Mouse (Mus musculus) monocyte, adult 2 months (primary cell): ENCODE data around the gene Irs2.

Experiments
- DNase-seq, 2 experiments: peaks; one replicate each; pipeline ENCODE4 v3.0.0; 2022; ENCODE audit warnings: low spot score in 2 of 2, low read depth in 1 of 2

The Irs2 gene

GRCm38 (mm10) chr8:10989946-10990345 lies 18.3 kb downstream of the Irs2 start:
- no peak for DNase-seq

GRCm38 (mm10) chr8:10986638-10987037 lies 21.6 kb downstream of the Irs2 start:
- DNase-seq: no peak

- DNase-seq: no peak
Measured at GRCm38 (mm10) chr8:10985064-10985463, 23.2 kb downstream of the Irs2 start.

GRCm38 (mm10) chr8:10980876-10981275 lies 27.4 kb downstream of the Irs2 start:
- DNase-seq: no peak

- no peak for DNase-seq
Measured at GRCm38 (mm10) chr8:10979916-10980315, 28.3 kb downstream of the Irs2 start.

- no peak for DNase-seq
Measured at GRCm38 (mm10) chr8:10979196-10979794, 29.0 kb downstream of the Irs2 start.

- no peak for DNase-seq
Measured at GRCm38 (mm10) chr8:10978377-10978776, 29.9 kb downstream of the Irs2 start.

- DNase-seq: no peak
Measured at GRCm38 (mm10) chr8:10977742-10978376, 30.4 kb downstream of the Irs2 start.

- no peak for DNase-seq
Measured at GRCm38 (mm10) chr8:10974659-10975058, 33.6 kb downstream of the Irs2 start.

GRCm38 (mm10) chr8:10974126-10974525 lies 34.1 kb downstream of the Irs2 start:
- no peak for DNase-seq

GRCm38 (mm10) chr8:10972851-10973452 lies 35.3 kb downstream of the Irs2 start:
- no peak for DNase-seq

GRCm38 (mm10) chr8:10971984-10972383 lies 36.3 kb downstream of the Irs2 start:
- no peak for DNase-seq

- DNase-seq: no peak
Measured at GRCm38 (mm10) chr8:10971509-10971908, 36.7 kb downstream of the Irs2 start.

- no peak for DNase-seq
Measured at GRCm38 (mm10) chr8:10970496-10971456, 37.5 kb downstream of the Irs2 start.

- DNase-seq: no peak
Measured at GRCm38 (mm10) chr8:10968687-10969086, 39.6 kb downstream of the Irs2 start.

GRCm38 (mm10) chr8:10965401-10966117 lies 42.7 kb downstream of the Irs2 start:
- no peak for DNase-seq

- DNase-seq: peak; percentile 23 to 29
Measured at GRCm38 (mm10) chr8:10964511-10965099, 43.7 kb downstream of the Irs2 start.

GRCm38 (mm10) chr8:10961989-10962388 lies 46.3 kb downstream of the Irs2 start:
- DNase-seq: no peak

- DNase-seq: no peak
Measured at GRCm38 (mm10) chr8:10960277-10960819, 47.9 kb downstream of the Irs2 start.

- DNase-seq: no peak
Measured at GRCm38 (mm10) chr8:10957292-10957955, 50.8 kb downstream of the Irs2 start.
